Mouse (Mus musculus): ENCODE measurements around the gene Hist1h2ab.

Hist1h2ab gene

GRCm38 (mm10) chr13:23738041-23738440 is 12.9 kb upstream of the Hist1h2ab start:
- no peak for DNase-seq (ENCODE audit: low read depth, low spot score)

GRCm38 (mm10) chr13:23738677-23739068 is 12.3 kb upstream of the Hist1h2ab start, which contains the start of gene Hist1h1c:
Hist1h1c (plus strand) TSS chr13:23738808.
- peak; percentile 97 for DNase-seq (ENCODE audit: low read depth, low spot score)

- peak; percentile 95 for DNase-seq (ENCODE audit: low read depth, low spot score)
Observed at GRCm38 (mm10) chr13:23739069-23739921, 11.6 kb upstream of the Hist1h2ab start.

GRCm38 (mm10) chr13:23739922-23740252 is 11.0 kb upstream of the Hist1h2ab start:
- DNase-seq (ENCODE audit: low read depth, low spot score), result no peak

- no peak for DNase-seq (ENCODE audit: low read depth, low spot score)
Observed at GRCm38 (mm10) chr13:23740256-23740840, 10.6 kb upstream of the Hist1h2ab start.

GRCm38 (mm10) chr13:23740910-23741309 is 10.0 kb upstream of the Hist1h2ab start:
- DNase-seq (ENCODE audit: low read depth, low spot score), result peak; percentile 47

GRCm38 (mm10) chr13:23742007-23742406 is 8.9 kb upstream of the Hist1h2ab start:
- DNase-seq (ENCODE audit: low read depth, low spot score), result peak; percentile 10

GRCm38 (mm10) chr13:23743215-23743614 is 7.7 kb upstream of the Hist1h2ab start:
- DNase-seq (ENCODE audit: low read depth, low spot score), result no peak

- DNase-seq (ENCODE audit: low read depth, low spot score), result no peak
Observed at GRCm38 (mm10) chr13:23743963-23744362, 7.0 kb upstream of the Hist1h2ab start.

GRCm38 (mm10) chr13:23744421-23745380 is 6.2 kb upstream of the Hist1h2ab start:
- peak; percentile 73 for DNase-seq (ENCODE audit: low read depth, low spot score)

GRCm38 (mm10) chr13:23745381-23746161 is 5.4 kb upstream of the Hist1h2ab start, which contains the start of gene Hist1h3c:
Hist1h3c (minus strand) TSS chr13:23745602.
- DNase-seq (ENCODE audit: low read depth, low spot score), result peak; percentile 94

- peak; percentile 95 for DNase-seq (ENCODE audit: low read depth, low spot score)
Observed at GRCm38 (mm10) chr13:23746201-23747080, 4.5 kb upstream of the Hist1h2ab start, which contains the start of gene Hist1h2bb. Hist1h2bb (plus strand) TSS chr13:23746734.

GRCm38 (mm10) chr13:23747081-23747891 is 3.6 kb upstream of the Hist1h2ab start:
- peak; percentile 78 for DNase-seq (ENCODE audit: low read depth, low spot score)

- DNase-seq (ENCODE audit: low read depth, low spot score), result no peak
Observed at GRCm38 (mm10) chr13:23747892-23748288, 3.0 kb upstream of the Hist1h2ab start.

- no peak for DNase-seq (ENCODE audit: low read depth, low spot score)
Observed at GRCm38 (mm10) chr13:23749563-23750121, 1.3 kb upstream of the Hist1h2ab start.

- DNase-seq (ENCODE audit: low read depth, low spot score), result peak; percentile 75
Observed at GRCm38 (mm10) chr13:23751478-23751956, 591 bp downstream of the Hist1h2ab start.

- DNase-seq (ENCODE audit: low read depth, low spot score), result peak; percentile 95
Observed at GRCm38 (mm10) chr13:23752067-23752741, 1.3 kb downstream of the Hist1h2ab start, which contains the start of gene Hist1h3b. Hist1h3b (plus strand) TSS chr13:23752267.

GRCm38 (mm10) chr13:23752742-23753172 is 1.8 kb downstream of the Hist1h2ab start:
- peak; percentile 73 for DNase-seq (ENCODE audit: low read depth, low spot score)

All from A20 (cell line).